Mouse (Mus musculus): Measurements from ENCODE around the gene Pramel1. TPM values are rescaled to one million over a fixed set of nuclear protein-coding genes. Genes with fewer than 3 reads are reported as not detected.
A peak's percentile ranks its signal among the peaks of the same experiment; 100 is the strongest.
"Not testable (repeated sequence)": the region's sequence is repeated elsewhere in the genome, so short reads cannot be mapped to it uniquely, and the experiment has no call there.

Gene Pramel1
- not detected for total RNA-seq (2021)

- intact Hi-C loops (cut with DNase I) = no loop called here
- DNase-seq = no peak
Observed at GRCm38 (mm10) chr4:143394181-143394580, at the start of gene Pramel1. TSS of gene Pramel1 (plus strand) at chr4:143394428.

DNA sequence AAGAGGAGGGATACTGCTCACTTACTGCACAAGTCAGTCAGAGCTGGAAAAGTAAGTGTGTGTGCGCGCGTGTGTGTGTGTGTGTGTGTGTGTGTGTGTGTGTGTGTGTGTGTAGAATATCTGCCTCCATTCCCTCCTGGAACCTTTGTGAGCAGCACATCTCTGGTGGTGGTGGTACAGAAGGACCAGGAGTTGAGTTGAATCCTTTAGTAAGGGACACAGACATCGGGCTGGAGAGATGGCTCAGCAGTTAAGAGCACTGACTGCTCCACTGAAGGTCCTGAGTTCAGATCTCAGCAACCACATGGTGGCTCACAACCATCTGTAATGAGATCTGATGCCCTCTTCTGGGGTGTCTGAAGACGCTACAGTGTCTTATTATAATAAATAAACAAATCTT lies 48.7 kb upstream of the Pramel1 start:
- intact Hi-C loops (cut with DNase I) = not testable (repeated sequence)

GRCm38 (mm10) chr4:143348678-143349077 lies 45.5 kb upstream of the Pramel1 start:
- DNase-seq = peak; percentile 26
- intact Hi-C loops (cut with DNase I) = no loop called here

More for the DNA sequence above, 48.7 kb upstream of the Pramel1 start:
- DNase-seq = not testable (repeated sequence)

DNA sequence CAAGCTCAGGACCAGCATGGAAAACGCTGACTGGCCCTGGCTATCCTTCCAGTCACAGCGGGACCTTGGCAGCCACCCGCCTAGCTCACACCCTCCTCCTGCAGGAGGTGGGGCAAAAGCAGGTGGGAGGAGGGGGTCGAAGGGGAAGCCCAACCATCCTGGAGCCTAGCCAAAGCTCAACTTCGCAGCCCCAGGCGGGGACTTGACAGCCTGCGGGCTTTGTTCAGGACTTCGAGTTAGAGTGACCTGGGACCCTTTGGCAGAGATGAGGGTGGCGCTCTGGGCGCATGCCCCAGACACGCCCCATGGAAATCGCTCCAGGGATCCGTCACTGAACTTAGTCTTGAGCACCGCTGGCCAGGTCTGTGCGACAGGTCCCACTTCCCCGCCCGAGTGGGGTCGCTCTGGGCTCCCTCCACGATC lies 44.7 kb upstream of the Pramel1 start, which contains the start of gene Lrrc38:
TSS of gene Lrrc38 (plus strand) at position 274 of the 423 bp plus-strand sequence.
- DNase-seq = peak; percentile 83
- intact Hi-C loops (cut with DNase I) = no loop called here

GRCm38 (mm10) chr4:143350047-143351015 lies 43.9 kb upstream of the Pramel1 start:
- peak; percentile 21 for DNase-seq
- intact Hi-C loops (cut with DNase I) = no loop called here

GRCm38 (mm10) chr4:143352301-143352700 lies 41.9 kb upstream of the Pramel1 start:
- intact Hi-C loops (cut with DNase I) = no loop called here
- DNase-seq = no peak

GRCm38 (mm10) chr4:143361520-143361919 lies 32.7 kb upstream of the Pramel1 start:
- DNase-seq = peak; percentile 64
- intact Hi-C loops (cut with DNase I) = no loop called here

DNA sequence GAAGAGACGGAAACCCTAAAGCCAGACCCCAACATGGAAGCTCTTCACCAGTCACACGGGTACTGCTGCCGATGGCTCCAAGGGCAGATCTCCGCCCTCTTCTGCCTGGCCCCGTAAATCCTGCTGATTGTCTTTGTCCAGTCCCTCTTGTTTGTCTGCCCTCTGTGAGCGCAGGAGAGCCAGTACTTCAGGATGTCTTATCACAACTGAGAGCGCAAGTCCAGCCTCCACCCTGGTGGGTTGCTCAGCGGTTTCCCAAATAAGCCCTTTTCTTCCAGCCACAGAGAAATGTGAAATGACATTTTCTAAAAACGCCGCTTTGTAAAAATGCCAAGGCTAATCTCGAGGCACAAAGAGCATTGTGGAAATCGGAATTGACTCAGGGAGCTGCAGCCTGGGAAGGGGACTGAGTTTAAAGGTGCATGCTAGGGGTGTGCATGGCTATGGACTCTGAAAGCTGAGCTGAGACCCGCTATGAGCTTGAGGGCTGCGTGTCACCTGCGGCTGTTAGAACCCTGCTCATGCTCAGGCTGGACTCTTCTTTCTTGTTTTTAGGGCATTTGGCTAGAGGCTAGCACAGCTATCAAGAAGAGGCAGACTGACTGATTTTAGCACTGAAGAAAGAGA lies 27.7 kb upstream of the Pramel1 start:
- intact Hi-C loops (cut with DNase I) = no loop called here
- no peak for DNase-seq

- DNase-seq = no peak
- intact Hi-C loops (cut with DNase I) = loop anchor here (5.0 kb wide), 2 partner anchors 52 to 342 kb away; no protein-coding TSS in a partner anchor
Observed at GRCm38 (mm10) chr4:143379480-143379879, 14.7 kb upstream of the Pramel1 start.

DNA sequence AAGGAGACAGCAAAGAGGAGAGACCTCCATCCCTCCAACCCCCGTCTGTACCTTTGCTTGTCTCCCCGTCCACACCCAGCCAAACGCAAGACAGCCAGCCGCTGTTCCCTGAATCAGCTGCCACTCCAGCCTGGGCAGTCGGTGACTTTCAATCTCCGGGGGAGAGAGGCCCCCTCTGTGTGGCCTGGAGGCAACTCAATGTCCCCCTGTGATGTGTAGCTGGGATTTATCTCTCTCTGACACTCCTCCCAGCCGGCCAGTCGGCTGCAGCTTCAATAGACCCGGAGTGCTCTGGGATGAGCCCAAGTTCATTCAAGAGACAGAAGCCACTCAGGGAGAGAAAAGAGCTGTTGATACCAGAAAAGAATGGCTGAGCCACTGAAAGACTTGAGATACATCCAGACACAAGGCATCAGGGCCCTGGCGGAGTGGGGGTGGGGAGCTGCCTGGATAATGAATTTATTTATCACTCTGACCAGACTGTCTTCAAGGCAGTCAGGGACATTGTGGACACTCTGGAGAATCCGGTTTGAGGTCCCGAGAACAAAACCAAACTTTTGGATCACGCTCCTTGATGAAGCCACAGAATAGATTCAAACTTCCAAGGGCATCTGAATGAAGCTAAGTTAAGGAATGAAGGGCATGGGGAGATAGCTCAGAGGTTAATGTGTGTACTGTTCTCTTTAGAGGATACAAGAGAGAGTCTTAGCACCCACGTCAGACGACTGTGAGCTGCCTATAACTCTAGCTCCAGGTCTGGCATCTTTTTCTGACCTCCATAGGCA lies 14.1 kb upstream of the Pramel1 start:
- DNase-seq = peak; percentile 36
- intact Hi-C loops (cut with DNase I) = loop anchor here (5.0 to 10.0 kb wide), 3 partner anchors 53 to 343 kb away; no protein-coding TSS in a partner anchor

DNA sequence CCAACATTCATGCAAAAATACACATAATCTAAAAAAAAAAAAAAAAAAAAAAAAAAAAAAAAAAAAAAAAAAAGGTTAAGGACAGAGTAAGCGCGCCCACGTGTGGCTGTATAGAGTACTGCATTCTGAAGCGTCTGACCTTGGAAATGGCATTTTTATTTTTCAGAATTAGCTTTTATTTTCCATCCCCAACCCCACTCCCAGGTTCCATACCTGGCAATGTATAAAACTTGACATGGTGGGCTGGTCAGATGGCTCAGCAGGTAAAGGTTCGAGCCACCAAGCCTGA lies 13.6 kb upstream of the Pramel1 start:
- DNase-seq = peak; percentile 58

DNA sequence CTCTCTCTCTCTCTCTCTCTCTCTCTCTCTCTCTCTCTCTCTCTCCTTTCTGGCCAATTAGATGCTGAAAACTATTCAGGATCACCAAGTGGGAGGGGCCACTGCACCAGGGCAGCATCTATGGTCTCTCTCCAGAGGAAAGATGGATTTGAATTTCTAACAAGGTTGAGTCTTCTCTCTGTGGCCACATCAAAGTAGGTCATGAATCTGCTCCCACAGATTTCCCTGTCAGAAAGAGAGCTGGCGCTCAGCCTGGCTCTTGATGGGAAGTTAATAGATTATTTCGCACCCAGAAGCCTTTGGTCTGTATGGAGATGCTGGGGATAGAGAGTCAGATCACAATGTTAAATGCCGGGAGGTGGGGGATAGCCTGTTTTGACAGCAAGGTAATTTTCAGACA lies 12.1 kb upstream of the Pramel1 start:
- intact Hi-C loops (cut with DNase I) = loop anchor here (10.0 kb wide), 1 partner anchor 127 kb away; no protein-coding TSS in a partner anchor
- DNase-seq = peak; percentile 39

More for the DNA sequence above, 13.6 kb upstream of the Pramel1 start:
- intact Hi-C loops (cut with DNase I) = loop anchor here (10.0 kb wide), 1 partner anchor 126 kb away; no protein-coding TSS in a partner anchor

DNA sequence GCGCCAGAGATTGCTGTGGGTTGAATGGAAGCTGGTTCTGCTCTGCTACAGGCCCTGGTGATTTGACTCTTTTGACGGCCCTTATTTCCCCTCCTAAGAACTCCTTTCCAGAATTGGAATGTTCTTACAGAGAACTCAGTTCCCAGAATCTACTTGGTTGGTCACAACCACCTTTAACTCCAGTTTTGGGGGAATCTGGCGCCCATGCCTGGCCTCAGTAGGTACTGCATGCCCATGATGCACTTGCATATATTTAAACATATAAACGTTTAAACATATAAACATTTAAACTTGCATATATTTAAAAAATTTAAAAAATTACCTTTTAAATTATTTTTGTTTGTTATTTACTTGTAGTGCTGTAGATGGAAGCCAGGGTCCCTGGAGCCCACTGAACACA lies 10.6 kb upstream of the Pramel1 start:
- intact Hi-C loops (cut with DNase I) = loop anchor here (10.0 kb wide), 1 partner anchor 129 kb away; no protein-coding TSS in a partner anchor
- DNase-seq = no peak

- intact Hi-C loops (cut with DNase I) = loop anchor here (10.0 kb wide), 1 partner anchor 134 kb away; no protein-coding TSS in a partner anchor
- peak; percentile 50 for DNase-seq
Observed at GRCm38 (mm10) chr4:143388955-143389702, 5.1 kb upstream of the Pramel1 start.

GRCm38 (mm10) chr4:143411566-143412218 lies 17.5 kb downstream of the Pramel1 start:
- intact Hi-C loops (cut with DNase I) = no loop called here
- no peak for DNase-seq

GRCm38 (mm10) chr4:143412219-143413092 lies 18.2 kb downstream of the Pramel1 start, which contains the start of gene Pramef8:
TSS of gene Pramef8 (plus strand) at chr4:143412426.
- intact Hi-C loops (cut with DNase I) = no loop called here
- peak; percentile 89 for DNase-seq

GRCm38 (mm10) chr4:143413621-143414020 lies 19.4 kb downstream of the Pramel1 start:
- no peak for DNase-seq
- intact Hi-C loops (cut with DNase I) = no loop called here

GRCm38 (mm10) chr4:143414121-143414520 lies 19.9 kb downstream of the Pramel1 start:
- intact Hi-C loops (cut with DNase I) = no loop called here
- no peak for DNase-seq
